Mouse (Mus musculus) ES-Bruce4 (cell line): ENCODE results near the gene Faah.

Experiments used
- CTCF ChIP-seq: IDR thresholded peaks from one replicate; pipeline ENCODE4 v1.8.1; 2011; ENCODE audit warnings: low read depth, low read length
- POLR2A ChIP-seq: IDR thresholded peaks from one replicate; pipeline ENCODE4 v1.8.1; 2011; ENCODE audit warnings: low read length; ENCODE audit not compliant: insufficient read depth

DNA sequence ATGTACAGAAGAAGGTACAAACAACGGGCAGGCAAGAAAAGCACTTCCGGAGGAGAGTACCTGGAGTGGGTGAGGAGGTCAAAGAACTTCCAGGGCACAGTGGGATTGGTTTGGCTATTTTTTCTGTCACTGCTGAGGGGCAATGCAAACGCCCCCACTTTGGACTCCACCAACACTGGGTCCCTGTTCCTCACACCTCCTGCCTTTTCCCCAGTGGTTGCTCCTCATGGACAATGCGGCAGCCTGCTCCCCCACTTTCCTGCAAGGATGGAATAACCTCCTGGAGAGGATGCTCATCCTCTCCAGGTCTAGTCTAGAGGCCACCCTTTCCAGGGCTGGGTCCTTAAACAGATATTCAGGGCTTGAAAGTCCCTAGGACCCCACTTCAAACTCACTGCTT is 38.8 kb downstream of the Faah start:
- no peak for TF ChIP-seq CTCF
- no peak for TF ChIP-seq POLR2A
